8 mouse cellular contexts compared by ENCODE assay signal in genomic region chr13:22021581-22021980, GRCm38 (mm10). TPM values are rescaled to one million over a fixed set of nuclear protein-coding genes. Genes with fewer than 3 reads are reported as not detected.
A peak's percentile ranks its signal among the peaks of the same experiment; 100 is the strongest.
DNase-seq lines count a peak whose midpoint lies in the region; ATAC-seq and TF ChIP-seq lines count a peak whose summit lies in the region.

No protein-coding gene starts in this region.

- H3K27ac ChIP-seq in left cerebral cortex, adult 2 months, result no peak overlapping the region
- no peak overlapping the region for H3K27ac ChIP-seq in cortical plate, adult 2 months (ENCODE audit: insufficient read depth, low read length)
- H3K27ac ChIP-seq in hindbrain, embryonic 12.5 days, result no peak overlapping the region
- no peak overlapping the region for H3K27ac ChIP-seq in midbrain, embryonic 13.5 days

- H3K9ac ChIP-seq in hindbrain, embryonic 12.5 days, result no peak overlapping the region; the same call in 1 of the 2 replicates
- H3K9ac ChIP-seq in midbrain, embryonic 13.5 days (replicated peaks), result no peak overlapping the region

- intact Hi-C loops in left cerebral cortex, adult 2 months (cut with DNase I), result loop anchor here (5.0 to 10.0 kb wide), 2 partner anchors 104 to 167 kb away; no protein-coding TSS in a partner anchor
- intact Hi-C loops in left cerebral cortex, postnatal 10 days (cut with DNase I), result loop anchor here (5.0 to 10.0 kb wide), 3 partner anchors 89 to 1413 kb away; partner anchors contain the start of genes Hist1h2ai, Hist1h2bl and Hist1h3h

- WGBS in hindbrain, embryonic 12.5 days, result under 1% methylated on average over 11 of the region's 11 CpGs
- under 1% methylated on average over 11 of the region's 11 CpGs for WGBS in midbrain, embryonic 13.5 days

- no peaks in the 10 kb centered on the region for H3K9me3 ChIP-seq in hindbrain, embryonic 12.5 days (replicated peaks)
- no peaks in the 10 kb centered on the region for H3K9me3 ChIP-seq in midbrain, embryonic 13.5 days

- peaks cover 30% of the 10 kb centered on the region for H3K27me3 ChIP-seq in hindbrain, embryonic 12.5 days
- H3K27me3 ChIP-seq in midbrain, embryonic 13.5 days, result peaks cover 46% of the 10 kb centered on the region

- peak overlapping the region; percentile 46 for H3K4me3 ChIP-seq in left cerebral cortex, adult 2 months
- peak overlapping the region; percentile 27 for H3K4me3 ChIP-seq in cortical plate, adult 2 months (ENCODE audit: insufficient read depth, low read length)
- peak overlapping the region; percentile 41 for H3K4me3 ChIP-seq in hindbrain, embryonic 12.5 days
- H3K4me3 ChIP-seq in midbrain, embryonic 13.5 days (replicated peaks), result peak overlapping the region; percentile 43

- no peak for ATAC-seq in hindbrain, embryonic 12.5 days (ENCODE audit: low FRiP score)
- no peak for ATAC-seq in midbrain, embryonic 13.5 days
- ATAC-seq in granulocyte monocyte progenitor cell, adult 5-6 weeks (replicated peaks; ENCODE audit: poor library complexity, severe bottlenecking), result no peak

- no peak for TF ChIP-seq POLR2A in cortical plate, adult 2 months (IDR thresholded peaks at IDR 0.05; ENCODE audit: extremely low read depth, insufficient read depth, low read length)

- no peaks in the 10 kb centered on the region for H3K36me3 ChIP-seq in hindbrain, embryonic 12.5 days
- no peaks in the 10 kb centered on the region for H3K36me3 ChIP-seq in midbrain, embryonic 13.5 days

- no peak for DNase-seq in left cerebral cortex, adult 2 months (ENCODE audit: extremely low spot score in 1 of 2, low spot score in 2 of 2)
- DNase-seq in left cerebral cortex, postnatal 10 days (ENCODE audit: extremely low spot score in 1 of 2, low spot score in 2 of 2), result no peak
- DNase-seq in urinary bladder, postnatal 36 days (ENCODE audit: low spot score in 2 of 2), result no peak
- no peak for DNase-seq in right cerebral cortex, postnatal 25 days

- peak overlapping the region; percentile 47 for H3K4me2 ChIP-seq in hindbrain, embryonic 12.5 days (replicated peaks)
- peak overlapping the region; percentile 58 for H3K4me2 ChIP-seq in midbrain, embryonic 13.5 days (replicated peaks)

- H3K4me1 ChIP-seq in cortical plate, adult 2 months (ENCODE audit: control insufficient read depth, insufficient read depth, low read length), result no peaks in the 10 kb centered on the region
- peaks cover 10% of the 10 kb centered on the region for H3K4me1 ChIP-seq in hindbrain, embryonic 12.5 days
- H3K4me1 ChIP-seq in midbrain, embryonic 13.5 days (replicated peaks), result peaks cover 29% of the 10 kb centered on the region

- no peak for TF ChIP-seq CTCF in left cerebral cortex, adult 2 months (IDR thresholded peaks at IDR 0.05)
- TF ChIP-seq CTCF in cortical plate, adult 2 months (IDR thresholded peaks at IDR 0.05; ENCODE audit: extremely low read depth, insufficient read depth, low read length), result no peak

RNA-seq across cellular contexts. Expression of gene Prss16, which starts 12.0 kb away (rescaled TPM):
- total RNA-seq in left cerebral cortex, adult 2 months (2021), result 1 to 10 TPM in 1 of 2 experiments, under 1 TPM in 1; 0.57 to 1.1 TPM
- total RNA-seq in left cerebral cortex, postnatal 10 days (2021), result under 1 TPM in 1 of 2 experiments, not detected in 1; 0.55 TPM
- 1.9 and 2.5 TPM in 2 replicates for polyA plus RNA-seq in cortical plate, adult 2 months (2012; rRNA removed)
- polyA plus RNA-seq in hindbrain, embryonic 12.5 days (2016; fragmentation: Nextera tagmentation; extraction: Ambion mirVana), result 0.23 and 0.48 TPM in 2 replicates
- not detected in 2 replicates for polyA plus RNA-seq in midbrain, embryonic 13.5 days (2015; fragmentation: Nextera tagmentation; extraction: Ambion mirVana)
- 12.8 and 15.1 TPM in 2 replicates for total RNA-seq in granulocyte monocyte progenitor cell, adult 5-6 weeks (2014; fragmentation: Nextera tagmentation)
- 8.3 and 9.1 TPM in 2 replicates for total RNA-seq in granulocyte monocyte progenitor cell, adult 5-6 weeks (2017)

RNA-seq across cellular contexts. Expression of gene Hist1h2ah, which starts 13.8 kb away (rescaled TPM):
- total RNA-seq in left cerebral cortex, adult 2 months (2021), result 10 to 100 TPM; 18.8 to 25.6 TPM
- total RNA-seq in left cerebral cortex, postnatal 10 days (2021), result 10 to 100 TPM; 37.9 to 54.9 TPM
- polyA plus RNA-seq in cortical plate, adult 2 months (2012; rRNA removed), result 0.75 TPM in 1 of 2 replicates, not detected in the other
- polyA plus RNA-seq in hindbrain, embryonic 12.5 days (2016; fragmentation: Nextera tagmentation; extraction: Ambion mirVana), result 17.9 TPM in 1 of 2 replicates, not detected in the other
- 6.2 TPM in 1 of 2 replicates, not detected in the other for polyA plus RNA-seq in midbrain, embryonic 13.5 days (2015; fragmentation: Nextera tagmentation; extraction: Ambion mirVana)
- total RNA-seq in granulocyte monocyte progenitor cell, adult 5-6 weeks (2014; fragmentation: Nextera tagmentation), result 13.4 TPM in 1 of 2 replicates, not detected in the other
- 1,444 and 2,588 TPM in 2 replicates for total RNA-seq in granulocyte monocyte progenitor cell, adult 5-6 weeks (2017)

RNA-seq across cellular contexts. Expression of gene Hist1h2bk, which starts 14.1 kb away (rescaled TPM):
- total RNA-seq in left cerebral cortex, adult 2 months (2021), result 10 to 100 TPM; 12.2 to 13.5 TPM
- total RNA-seq in left cerebral cortex, postnatal 10 days (2021), result 10 to 100 TPM; 38.0 to 50.2 TPM
- polyA plus RNA-seq in cortical plate, adult 2 months (2012; rRNA removed), result 0.50 and 0.64 TPM in 2 replicates
- 5.5 and 9.1 TPM in 2 replicates for polyA plus RNA-seq in hindbrain, embryonic 12.5 days (2016; fragmentation: Nextera tagmentation; extraction: Ambion mirVana)
- 4.0 and 5.5 TPM in 2 replicates for polyA plus RNA-seq in midbrain, embryonic 13.5 days (2015; fragmentation: Nextera tagmentation; extraction: Ambion mirVana)
- 9.6 and 80.5 TPM in 2 replicates for total RNA-seq in granulocyte monocyte progenitor cell, adult 5-6 weeks (2014; fragmentation: Nextera tagmentation)
- 2,021 and 2,596 TPM in 2 replicates for total RNA-seq in granulocyte monocyte progenitor cell, adult 5-6 weeks (2017)

RNA-seq across cellular contexts. Expression of gene Hist1h4i, which starts 19.6 kb away (rescaled TPM):
- 10 to 100 TPM; 58.2 to 75.2 TPM for total RNA-seq in left cerebral cortex, adult 2 months (2021)
- 10 to 100 TPM; 45.9 to 47.6 TPM for total RNA-seq in left cerebral cortex, postnatal 10 days (2021)
- polyA plus RNA-seq in cortical plate, adult 2 months (2012; rRNA removed), result 5.7 and 7.9 TPM in 2 replicates
- polyA plus RNA-seq in hindbrain, embryonic 12.5 days (2016; fragmentation: Nextera tagmentation; extraction: Ambion mirVana), result 18.2 and 20.9 TPM in 2 replicates
- 18.1 and 20.1 TPM in 2 replicates for polyA plus RNA-seq in midbrain, embryonic 13.5 days (2015; fragmentation: Nextera tagmentation; extraction: Ambion mirVana)
- total RNA-seq in granulocyte monocyte progenitor cell, adult 5-6 weeks (2014; fragmentation: Nextera tagmentation), result 56.3 and 74.3 TPM in 2 replicates
- 87.0 TPM in 2 replicates for total RNA-seq in granulocyte monocyte progenitor cell, adult 5-6 weeks (2017)

RNA-seq across cellular contexts. Expression of gene Hist1h2ag, which starts 21.2 kb away (rescaled TPM):
- total RNA-seq in left cerebral cortex, adult 2 months (2021), result 1 to 10 TPM; 8.1 to 9.2 TPM
- total RNA-seq in left cerebral cortex, postnatal 10 days (2021), result 10 to 100 TPM; 26.2 to 28.0 TPM
- 0.63 and 1.1 TPM in 2 replicates for polyA plus RNA-seq in cortical plate, adult 2 months (2012; rRNA removed)
- 52.7 and 56.3 TPM in 2 replicates for polyA plus RNA-seq in hindbrain, embryonic 12.5 days (2016; fragmentation: Nextera tagmentation; extraction: Ambion mirVana)
- 17.7 and 21.2 TPM in 2 replicates for polyA plus RNA-seq in midbrain, embryonic 13.5 days (2015; fragmentation: Nextera tagmentation; extraction: Ambion mirVana)
- 2.7 and 32.2 TPM in 2 replicates for total RNA-seq in granulocyte monocyte progenitor cell, adult 5-6 weeks (2014; fragmentation: Nextera tagmentation)
- 1,459 and 1,590 TPM in 2 replicates for total RNA-seq in granulocyte monocyte progenitor cell, adult 5-6 weeks (2017)

Comparison
In these comparisons a context has a peak if more than half of its experiments do, and no peak if none do; other contexts are left out.
1. RNA of gene Prss16, which starts 12.0 kb away (total RNA-seq): 8.3 to 15.1 TPM in granulocyte monocyte progenitor cell, adult 5-6 weeks; 0.57 to 1.1 TPM in left cerebral cortex, adult 2 months and 0.55 TPM in left cerebral cortex, postnatal 10 days; every median in the first group is over 4 times any median in the second.
2. Peak in every context shown above with its lines, with median percentiles within 50 percentile points of each other: H3K4me3 ChIP-seq.